Mouse (Mus musculus) ES-E14 (cell line): ENCODE data around the gene Tert. TPM values are rescaled to one million over a fixed set of nuclear protein-coding genes. Genes with fewer than 3 reads are reported as not detected.

Source experiments
- DNase-seq: peaks from one replicate; pipeline ENCODE4 v3.0.0-alpha.2; 2013; ENCODE audit warnings: low read depth, low spot score
- H3K27ac ChIP-seq: 2 replicates; pipeline ENCODE4 v1.5.1; 2012; ENCODE audit warnings: low read depth, mild to moderate bottlenecking, low read length, moderate library complexity, mixed read lengths; ENCODE audit not compliant: poor library complexity, insufficient read depth, severe bottlenecking
- H3K36me3 ChIP-seq: 2 replicates; pipeline ENCODE4 v1.6.1; 2012; ENCODE audit warnings: mild to moderate bottlenecking, low read length, moderate library complexity, mixed read lengths; ENCODE audit not compliant: control insufficient read depth, poor library complexity, insufficient read depth, severe bottlenecking
- H3K4me1 ChIP-seq, 2 experiments: fragments of 150-350 bp in 1 of 2; sonication (generic) in 1 of 2; 2 replicates each; pipeline ENCODE4 v1.6.1; 2012; ENCODE audit warnings: low read length in 2 of 2, mild to moderate bottlenecking in 1 of 2, mixed read lengths in 1 of 2; ENCODE audit not compliant: control insufficient read depth in 2 of 2, insufficient read depth in 2 of 2, poor library complexity in 1 of 2
- H3K4me3 ChIP-seq, 2 experiments: fragments of 150-350 bp in 1 of 2; sonication (generic) in 1 of 2; 2 replicates each; pipeline ENCODE4 v1.5.1; 2012; ENCODE audit warnings: low read length in 2 of 2, low read depth in 1 of 2, mild to moderate bottlenecking in 1 of 2, mixed read lengths in 1 of 2; ENCODE audit not compliant: insufficient read depth in 1 of 2, poor library complexity in 1 of 2, severe bottlenecking in 1 of 2
- H3K9ac ChIP-seq: 2 replicates; pipeline ENCODE4 v1.6.1; 2012; ENCODE audit warnings: low read depth, mild to moderate bottlenecking, low read length, mixed read lengths; ENCODE audit not compliant: poor library complexity, insufficient read depth, severe bottlenecking
- H3K9me3 ChIP-seq: fragments of 150-350 bp; sonication (generic); 2 replicates; pipeline ENCODE4 v1.6.1; 2012; ENCODE audit warnings: low read depth, mild to moderate bottlenecking, low read length; ENCODE audit not compliant: control insufficient read depth, insufficient read depth
- CHD2 ChIP-seq: IDR thresholded peaks from 2 replicates; pipeline ENCODE4 v1.6.1; 2014; ENCODE audit warnings: mild to moderate bottlenecking, low read depth, low read length, inconsistent platforms
- HCFC1 ChIP-seq: IDR thresholded peaks from 2 replicates; pipeline ENCODE4 v1.6.1; 2012; ENCODE audit warnings: low read length, inconsistent platforms, borderline replicate concordance; ENCODE audit not compliant: insufficient read depth
- MAFK ChIP-seq: IDR thresholded peaks from 2 replicates; pipeline ENCODE4 v1.6.1; 2014; ENCODE audit warnings: mild to moderate bottlenecking, low read depth, low read length, inconsistent platforms; ENCODE audit not compliant: insufficient read depth
- ZC3H11A ChIP-seq: IDR thresholded peaks from 2 replicates; pipeline ENCODE4 v1.6.1; 2012; ENCODE audit warnings: low read depth, mild to moderate bottlenecking, inconsistent platforms, low read length, borderline replicate concordance
- ZNF384 ChIP-seq: IDR thresholded peaks from 2 replicates; pipeline ENCODE4 v1.6.1; 2012; ENCODE audit warnings: low read depth, low read length, inconsistent platforms
- in situ Hi-C, 2 experiments: fragments of 600-800 bp; cut with MboI; formaldehyde crosslinking; loops; one replicate each; pipeline ENCODE4 v1.15.1; 2025; ENCODE audit warnings: low sequenced_read_pairs in 2 of 2, inconsistent platforms in 1 of 2; ENCODE audit not compliant: unreplicated experiment in 2 of 2
- total RNA-seq: library from RNA; depleted of rRNA; stranded (reverse); fragments of 300-350 nt; gene quantifications from 2 replicates; pipeline ENCODE4 v1.2.3, GENCODE M21; 2012

The Tert gene
- total RNA-seq, 1 experiment, result 11.7 TPM

GRCm38 (mm10) chr13:73658953-73659352, 32.2 kb downstream of the Tert start:
- Histone ChIP-seq H3K4me3 (no peak overlapping the region), H3K9ac (no peak overlapping the region), H3K36me3 (no peaks in the 10 kb centered on the region), H3K9me3 (no peaks in the 10 kb centered on the region), H3K27ac (no peak overlapping the region; the same call in 1 of the 2 replicates), H3K4me1 (no peaks in the 10 kb centered on the region)
- TF ChIP-seq ZC3H11A, result no peak
- no peak for TF ChIP-seq CHD2
- no peak for TF ChIP-seq HCFC1
- no peak for TF ChIP-seq ZNF384
- peak; percentile 77 for TF ChIP-seq MAFK
- DNase-seq, result no peak
- in situ Hi-C loops, result no loop called here

GRCm38 (mm10) chr13:73660163-73660695, 33.5 kb downstream of the Tert start:
- Histone ChIP-seq H3K36me3 (no peaks in the 10 kb centered on the region), H3K9ac (no peak overlapping the region), H3K4me3 (no peak overlapping the region), H3K9me3 (no peaks in the 10 kb centered on the region), H3K27ac (no peak overlapping the region), H3K4me1 (no peaks in the 10 kb centered on the region)
- in situ Hi-C loops, result no loop called here
- TF ChIP-seq ZNF384, result no peak
- TF ChIP-seq ZC3H11A, result no peak
- TF ChIP-seq CHD2, result no peak
- no peak for TF ChIP-seq HCFC1
- TF ChIP-seq MAFK, result no peak
- DNase-seq, result no peak

DNA sequence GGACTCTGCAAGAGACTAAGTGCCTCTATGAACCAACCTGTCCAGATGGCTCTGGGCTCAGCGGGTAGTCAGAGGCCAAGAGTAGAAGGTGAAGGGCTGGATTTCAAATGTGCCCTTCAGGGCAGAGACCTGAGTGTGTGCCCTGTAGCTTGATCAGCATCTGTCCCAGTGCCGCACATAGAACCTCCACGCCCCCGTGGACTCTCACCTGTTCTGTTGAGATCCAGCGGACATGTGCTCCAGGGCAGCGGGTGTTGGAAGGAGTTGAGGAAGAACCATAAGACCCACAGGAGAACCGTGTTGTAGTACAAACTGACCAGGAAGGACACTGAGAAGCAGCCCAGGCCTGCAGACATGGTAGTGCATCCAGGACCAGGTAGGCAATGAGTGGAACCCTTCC, 48.5 kb downstream of the Tert start:
- in situ Hi-C loops, result no loop called here

GRCm38 (mm10) chr13:73677853-73678252, 51.1 kb downstream of the Tert start, which contains the start of gene Slc6a18:
Gene Slc6a18 (minus strand): TSS chr13:73678023.
- no peaks in the 10 kb centered on the region for H3K9me3 ChIP-seq
- H3K4me1 ChIP-seq, result no peaks in the 10 kb centered on the region
- no peak for TF ChIP-seq ZC3H11A
- no peak for TF ChIP-seq MAFK
- TF ChIP-seq ZNF384, result no peak
- H3K36me3 ChIP-seq, result no peaks in the 10 kb centered on the region
- no peak within 1 kb of the TSS for H3K4me3 ChIP-seq
- no peak for DNase-seq
- H3K27ac ChIP-seq, result no peak within 1 kb of the TSS
- in situ Hi-C loops, result no loop called here
- no peak within 1 kb of the TSS for H3K9ac ChIP-seq

More for the DNA sequence above, 48.5 kb downstream of the Tert start:
- no peak for DNase-seq
- H3K4me1 ChIP-seq, result no peaks in the 10 kb centered on the region
- H3K36me3 ChIP-seq, result no peaks in the 10 kb centered on the region
- no peak overlapping the region for H3K9ac ChIP-seq
- H3K4me3 ChIP-seq, result no peak overlapping the region
- no peak overlapping the region for H3K27ac ChIP-seq
- H3K9me3 ChIP-seq, result no peaks in the 10 kb centered on the region
- TF ChIP-seq MAFK, result no peak
- no peak for TF ChIP-seq ZNF384
- no peak for TF ChIP-seq CHD2
- no peak for TF ChIP-seq ZC3H11A
- TF ChIP-seq HCFC1, result no peak

DNA sequence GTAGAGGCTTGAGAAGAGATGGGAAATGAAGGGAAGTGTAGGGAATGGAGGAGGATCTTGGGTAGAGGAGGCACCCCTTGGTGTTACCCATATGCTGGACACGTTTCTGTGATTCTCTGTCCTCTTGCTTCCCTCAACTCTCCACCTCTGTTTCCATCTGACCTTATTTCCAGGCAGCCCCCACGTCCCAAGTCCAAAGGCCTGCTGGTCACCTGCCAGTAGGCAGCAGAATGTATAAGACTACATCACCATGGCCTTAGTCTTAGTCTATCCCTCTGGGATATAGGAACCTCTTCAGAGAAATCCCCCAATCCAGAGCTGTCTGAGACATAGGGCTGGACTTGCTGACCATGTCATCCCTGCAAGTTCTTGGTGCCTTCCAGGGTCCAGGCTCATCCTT, 52.6 kb downstream of the Tert start:
- no peaks in the 10 kb centered on the region for H3K9me3 ChIP-seq
- no peak overlapping the region for H3K4me3 ChIP-seq
- no peak overlapping the region for H3K9ac ChIP-seq
- no peaks in the 10 kb centered on the region for H3K36me3 ChIP-seq
- in situ Hi-C loops, result no loop called here
- TF ChIP-seq ZNF384, result no peak
- no peaks in the 10 kb centered on the region for H3K4me1 ChIP-seq
- H3K27ac ChIP-seq, result no peak overlapping the region
- no peak for DNase-seq
